Mouse (Mus musculus) liver, embryonic 14.5 days (tissue): Measurements from ENCODE around the gene Zscan2.

ENCODE experiments used
- CTCF ChIP-seq: IDR thresholded peaks from 2 replicates; pipeline ENCODE4 v1.5.1; 2016; ENCODE audit warnings: antibody characterized with exemption, low read depth, control low read depth
- EP300 ChIP-seq: IDR thresholded peaks from 2 replicates; pipeline ENCODE4 v1.6.1; 2016; ENCODE audit warnings: antibody characterized with exemption, low read depth

- TF ChIP-seq CTCF, result no peak
- TF ChIP-seq EP300, result no peak
Measured at GRCm38 (mm10) chr7:80864151-80864550, 3.4 kb downstream of the Zscan2 start.
